Mouse (Mus musculus) intestine, postnatal 0 days (tissue): ENCODE measurements around the gene Serpina16. TPM values are rescaled to one million over a fixed set of nuclear protein-coding genes. Genes with fewer than 3 reads are reported as not detected.

Experiments
- ATAC-seq: fragments of 200-750 bp; cut with Nextera tagmentation; 2 replicates; pipeline ENCODE4 v1.8.0; 2017; ENCODE audit warnings: mild to moderate bottlenecking, moderate TSS enrichment, moderate library complexity
- H3K27ac ChIP-seq: fragments of 300-500 bp; sonication (generic); 2 replicates; pipeline ENCODE4 v1.5.1; 2014; ENCODE audit warnings: mild to moderate bottlenecking, low read depth, low read length, moderate library complexity
- H3K27me3 ChIP-seq: fragments of 300-500 bp; sonication (generic); replicated peaks from 2 replicates; pipeline ENCODE4 v1.6.1; 2014; ENCODE audit warnings: low read length, mixed read lengths; ENCODE audit not compliant: control insufficient read depth, insufficient read depth
- H3K36me3 ChIP-seq: fragments of 300-500 bp; sonication (generic); 2 replicates; pipeline ENCODE4 v1.6.1; 2014; ENCODE audit warnings: mild to moderate bottlenecking, moderate library complexity; ENCODE audit not compliant: control insufficient read depth, insufficient read depth
- H3K4me1 ChIP-seq: fragments of 300-500 bp; sonication (generic); replicated peaks from 2 replicates; pipeline ENCODE4 v1.6.1; 2014; ENCODE audit warnings: antibody characterized with exemption, low read length, mixed read lengths; ENCODE audit not compliant: control insufficient read depth, insufficient read depth
- H3K4me2 ChIP-seq: fragments of 300-500 bp; sonication (generic); replicated peaks from 2 replicates; pipeline ENCODE4 v1.6.1; 2014; ENCODE audit warnings: low read depth, mild to moderate bottlenecking, moderate library complexity
- H3K4me3 ChIP-seq: fragments of 300-500 bp; sonication (generic); 2 replicates; pipeline ENCODE4 v1.5.1; 2014; ENCODE audit warnings: low read depth, low read length
- H3K9ac ChIP-seq: fragments of 300-500 bp; sonication (generic); 2 replicates; pipeline ENCODE4 v1.6.1; 2014; ENCODE audit warnings: mild to moderate bottlenecking, low read depth, low read length
- H3K9me3 ChIP-seq: fragments of 300-500 bp; sonication (generic); 2 replicates; pipeline ENCODE4 v1.6.1; 2016; ENCODE audit warnings: mixed run types; ENCODE audit not compliant: control insufficient read depth
- CTCF ChIP-seq: sonication (generic); IDR thresholded peaks from 2 replicates; pipeline ENCODE4 v1.5.1; 2016; ENCODE audit warnings: low read depth, mild to moderate bottlenecking, control low read depth, antibody characterized with exemption, moderate library complexity
- WGBS: fragments of 180-500 bp; shearing (Covaris S2); extraction: QIAGEN DNeasy Blood & Tissue Kit; methylation state at CpG from one replicate; pipeline ENCODE4 v1.1.7; 2014; 5-methylcytosine and 5-hydroxymethylcytosine counted together
- polyA plus RNA-seq: library from polyadenylated mRNA; unstranded; fragments of >200 nt; fragmentation: Nextera tagmentation; extraction: Ambion mirVana; gene quantifications from 2 replicates; pipeline ENCODE4 v1.2.1, GENCODE M21; 2015

The Serpina16 gene
- polyA plus RNA-seq, 1 experiment from 2014 or later, result not detected

- ATAC-seq, result no peak
- TF ChIP-seq CTCF, result no peak
- no peaks in the 10 kb centered on the region for H3K36me3 ChIP-seq
Observed at GRCm38 (mm10) chr12:103646314-103646713, 29.6 kb downstream of the Serpina16 start.

DNA sequence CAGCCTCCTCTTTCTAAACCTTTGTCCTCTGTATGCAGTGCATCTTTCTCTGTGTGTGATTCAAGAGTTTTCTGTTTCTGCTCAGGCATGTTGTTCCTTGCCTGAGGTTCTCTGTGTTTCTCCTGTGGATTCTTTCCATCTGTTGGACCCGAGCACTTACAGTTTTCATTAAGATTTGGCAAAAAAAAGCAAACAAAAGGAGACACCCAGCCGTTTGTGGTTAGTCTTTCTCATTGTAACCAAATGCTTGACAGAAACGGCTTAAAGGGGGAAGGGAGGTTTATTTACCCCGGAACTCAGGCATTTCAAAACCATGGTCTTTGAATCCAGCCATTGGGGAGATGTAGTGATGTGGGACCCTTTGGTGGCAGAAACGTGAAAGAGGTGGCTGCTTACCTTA, 31.3 kb downstream of the Serpina16 start:
- no peaks in the 10 kb centered on the region for H3K9me3 ChIP-seq
- H3K27me3 ChIP-seq, result no peaks in the 10 kb centered on the region
- H3K4me2 ChIP-seq, result no peak overlapping the region
- ATAC-seq, result no peak
- H3K4me1 ChIP-seq, result no peaks in the 10 kb centered on the region
- 36% methylated on average over 5 of the region's 5 CpGs for WGBS
- no peaks in the 10 kb centered on the region for H3K36me3 ChIP-seq
- no peak for TF ChIP-seq CTCF
- H3K4me3 ChIP-seq, result no peak overlapping the region
- H3K9ac ChIP-seq, result no peak overlapping the region
- no peak overlapping the region for H3K27ac ChIP-seq

More at GRCm38 (mm10) chr12:103646314-103646713, 29.6 kb downstream of the Serpina16 start:
- Histone ChIP-seq H3K9me3 (peaks cover 6% of the 10 kb centered on the region; the same call in 1 of the 2 replicates), H3K27me3 (no peaks in the 10 kb centered on the region), H3K27ac (no peak overlapping the region), H3K4me2 (no peak overlapping the region), H3K4me1 (no peaks in the 10 kb centered on the region), H3K4me3 (no peak overlapping the region), H3K9ac (no peak overlapping the region)
- 66% methylated on average over 2 of the region's 2 CpGs for WGBS

- H3K9me3 ChIP-seq, result no peaks in the 10 kb centered on the region
- H3K27me3 ChIP-seq, result no peaks in the 10 kb centered on the region
- WGBS, result 82% methylated on average over 3 of the region's 3 CpGs
- no peak overlapping the region for H3K4me3 ChIP-seq
- no peak overlapping the region for H3K9ac ChIP-seq
- no peak overlapping the region for H3K4me2 ChIP-seq
- TF ChIP-seq CTCF, result no peak
- H3K36me3 ChIP-seq, result no peaks in the 10 kb centered on the region
- ATAC-seq, result no peak
- no peak overlapping the region for H3K27ac ChIP-seq
- H3K4me1 ChIP-seq, result no peaks in the 10 kb centered on the region
Observed at GRCm38 (mm10) chr12:103643818-103644217, 32.1 kb downstream of the Serpina16 start.

- Histone ChIP-seq H3K27me3 (no peaks in the 10 kb centered on the region), H3K4me2 (no peak overlapping the region), H3K9me3 (no peaks in the 10 kb centered on the region), H3K4me3 (no peak overlapping the region), H3K36me3 (no peaks in the 10 kb centered on the region), H3K27ac (no peak overlapping the region), H3K9ac (no peak overlapping the region), H3K4me1 (no peaks in the 10 kb centered on the region)
- peak; percentile 96 for TF ChIP-seq CTCF
- ATAC-seq, result no peak
- 0% methylated on average over 2 of the region's 2 CpGs for WGBS
Observed at GRCm38 (mm10) chr12:103643336-103643735, 32.6 kb downstream of the Serpina16 start.

- Histone ChIP-seq H3K36me3 (no peaks in the 10 kb centered on the region), H3K27ac (no peak overlapping the region), H3K4me3 (no peak overlapping the region), H3K9me3 (no peaks in the 10 kb centered on the region), H3K9ac (no peak overlapping the region), H3K27me3 (no peaks in the 10 kb centered on the region), H3K4me1 (no peaks in the 10 kb centered on the region), H3K4me2 (no peak overlapping the region)
- no peak for ATAC-seq
- WGBS, result 67% methylated on average over 2 of the region's 2 CpGs
- no peak for TF ChIP-seq CTCF
Observed at GRCm38 (mm10) chr12:103635846-103636245, 40.1 kb downstream of the Serpina16 start.

DNA sequence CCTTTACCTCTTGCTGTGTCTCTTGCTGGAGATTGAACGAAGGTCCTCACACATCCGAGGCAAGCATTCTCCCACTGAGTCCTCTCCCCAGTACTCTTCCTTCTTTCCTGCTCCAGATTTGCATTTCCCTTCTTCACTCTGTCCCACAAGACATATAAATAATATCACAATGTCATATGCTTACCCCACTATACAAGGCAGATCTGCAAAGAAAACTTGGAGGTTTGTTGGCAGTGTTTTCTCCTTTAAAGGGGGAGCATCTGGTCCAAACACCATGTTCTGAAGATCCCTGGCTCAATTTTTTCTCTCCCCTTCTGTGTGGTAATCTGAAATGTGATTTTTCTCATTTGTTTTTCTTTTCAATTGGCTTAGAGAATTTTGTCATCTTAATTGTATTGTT, 41.5 kb downstream of the Serpina16 start:
- Histone ChIP-seq H3K4me1 (no peaks in the 10 kb centered on the region), H3K27me3 (no peaks in the 10 kb centered on the region), H3K36me3 (no peaks in the 10 kb centered on the region), H3K4me3 (no peak overlapping the region), H3K4me2 (no peak overlapping the region), H3K9me3 (no peaks in the 10 kb centered on the region), H3K27ac (no peak overlapping the region), H3K9ac (no peak overlapping the region)
- 84% methylated on average over 2 of the region's 2 CpGs for WGBS
- no peak for ATAC-seq
- no peak for TF ChIP-seq CTCF

GRCm38 (mm10) chr12:103631203-103631612, 44.7 kb downstream of the Serpina16 start, which contains the start of gene Serpina10:
Serpina10 (minus strand) TSS chr12:103631444.
- H3K9ac ChIP-seq, result no peak within 1 kb of the TSS
- H3K4me2 ChIP-seq, result no peak within 1 kb of the TSS
- no peak within 1 kb of the TSS for H3K27ac ChIP-seq
- WGBS, result 52% methylated on average over 3 of the region's 3 CpGs
- TF ChIP-seq CTCF, result no peak
- H3K27me3 ChIP-seq, result no peaks in the 10 kb centered on the region
- H3K4me1 ChIP-seq, result no peaks in the 10 kb centered on the region
- no peak within 1 kb of the TSS for H3K4me3 ChIP-seq
- H3K36me3 ChIP-seq, result no peaks in the 10 kb centered on the region
- H3K9me3 ChIP-seq, result no peaks in the 10 kb centered on the region
- no peak for ATAC-seq

Other genes starting within 250 kb of the Serpina16 start
- 79.3 and 84.8 TPM in 2 replicates for gene Ifi27, start 241.9 kb downstream of the Serpina16 start, polyA plus RNA-seq
- gene Ifi27l2a, start 232.5 kb downstream of the Serpina16 start, polyA plus RNA-seq, result 86.6 and 95.5 TPM in 2 replicates
- 505 and 529 TPM in 2 replicates for gene Ifi27l2b, start 218.9 kb downstream of the Serpina16 start, polyA plus RNA-seq
- gene Ppp4r4, start 143.9 kb downstream of the Serpina16 start, polyA plus RNA-seq, result 0.56 and 0.65 TPM in 2 replicates
- 0.10 and 0.21 TPM in 2 replicates for gene Serpina10, start 44.7 kb downstream of the Serpina16 start, polyA plus RNA-seq
- gene Serpina6, start 18.9 kb downstream of the Serpina16 start, polyA plus RNA-seq, result 0.21 TPM in 1 of 2 replicates, not detected in the other
- 0.18 and 0.21 TPM in 2 replicates for gene Serpina1f, start 19.4 kb upstream of the Serpina16 start, polyA plus RNA-seq
- gene Serpina1d, start 97.5 kb upstream of the Serpina16 start, polyA plus RNA-seq, result 6.6 and 6.9 TPM in 2 replicates
- 34.2 and 45.6 TPM in 2 replicates for gene Serpina1b, start 154.2 kb upstream of the Serpina16 start, polyA plus RNA-seq
- gene Serpina1a, start 187.4 kb upstream of the Serpina16 start, polyA plus RNA-seq, result 67.1 and 71.2 TPM in 2 replicates
- gene Serpina1c, start 228.7 kb upstream of the Serpina16 start, polyA plus RNA-seq, result 7.9 and 9.9 TPM in 2 replicates